In genomic region chr6:115434816-115435215, GRCm38 (mm10) we compare ENCODE assay signal across 24 mouse cellular contexts.
"Had no signal": no experiment of that assay in that cellular context is flagged by ENCODE, and none has a peak within 500 bp of the region (broad histone marks: within the 10 kb centered on the region; RNA-seq: fewer than 3 reads in every experiment).

No protein-coding gene starts in this region.

- H3K9ac ChIP-seq: heart, embryonic 12.5 days; hindbrain, embryonic 12.5 days; hindbrain, embryonic 14.5 days; intestine, embryonic 15.5 days; kidney, embryonic 15.5 days; limb, embryonic 12.5 days; liver, embryonic 12.5 days; liver, embryonic 14.5 days had no signal

- H3K27ac ChIP-seq: hindbrain, embryonic 10.5 days; hindbrain, embryonic 12.5 days; hindbrain, embryonic 14.5 days; intestine, embryonic 15.5 days; kidney, embryonic 15.5 days; left cerebral cortex, adult 2 months; limb, embryonic 10.5 days; limb, embryonic 12.5 days; liver, embryonic 12.5 days; liver, embryonic 14.5 days had no signal

- H3K36me3 ChIP-seq: heart, embryonic 12.5 days; hindbrain, embryonic 10.5 days; hindbrain, embryonic 12.5 days; intestine, embryonic 15.5 days; kidney, embryonic 15.5 days; limb, embryonic 10.5 days; limb, embryonic 12.5 days; liver, embryonic 12.5 days had no signal

- H3K4me2 ChIP-seq: heart, embryonic 12.5 days; hindbrain, embryonic 12.5 days; hindbrain, embryonic 14.5 days; intestine, embryonic 15.5 days; kidney, embryonic 15.5 days; limb, embryonic 12.5 days; liver, embryonic 12.5 days had no signal

- H3K9me3 ChIP-seq: heart, embryonic 12.5 days; hindbrain, embryonic 10.5 days; hindbrain, embryonic 12.5 days; intestine, embryonic 15.5 days; kidney, embryonic 15.5 days; limb, embryonic 10.5 days; limb, embryonic 12.5 days; liver, embryonic 12.5 days had no signal

- H3K4me1 ChIP-seq: heart, embryonic 12.5 days; hindbrain, embryonic 10.5 days; hindbrain, embryonic 12.5 days; intestine, embryonic 15.5 days; kidney, embryonic 15.5 days; limb, embryonic 10.5 days; limb, embryonic 12.5 days had no signal

- DNase-seq: gastrocnemius, postnatal 14 days; gastrocnemius, postnatal 36 days; heart, adult 11 months; heart, adult 2 months; heart, postnatal 10 days; heart, postnatal 4 days; kidney, postnatal 14 days; kidney, postnatal 4 days; liver had no signal

- ATAC-seq: hindbrain, embryonic 16.5 days; inflammation-experienced regulatory T-cells, adult 6 months; intestine, embryonic 15.5 days; intestine, postnatal 0 days; liver, embryonic 12.5 days had no signal

- H3K4me3 ChIP-seq: heart, adult 2 months; heart, embryonic 12.5 days; hindbrain, embryonic 10.5 days; hindbrain, embryonic 12.5 days; intestine, embryonic 15.5 days; kidney, embryonic 15.5 days; layer of hippocampus, adult 2 months; left cerebral cortex, adult 2 months; limb, embryonic 10.5 days; limb, embryonic 12.5 days; liver, embryonic 12.5 days had no signal

- H3K27me3 ChIP-seq: heart, embryonic 12.5 days; hindbrain, embryonic 12.5 days; intestine, embryonic 15.5 days; kidney, embryonic 15.5 days; limb, embryonic 12.5 days; liver, embryonic 12.5 days had no signal
